Comparison of ENCODE assay signal across 9 mouse cellular contexts in the genomic region with DNA sequence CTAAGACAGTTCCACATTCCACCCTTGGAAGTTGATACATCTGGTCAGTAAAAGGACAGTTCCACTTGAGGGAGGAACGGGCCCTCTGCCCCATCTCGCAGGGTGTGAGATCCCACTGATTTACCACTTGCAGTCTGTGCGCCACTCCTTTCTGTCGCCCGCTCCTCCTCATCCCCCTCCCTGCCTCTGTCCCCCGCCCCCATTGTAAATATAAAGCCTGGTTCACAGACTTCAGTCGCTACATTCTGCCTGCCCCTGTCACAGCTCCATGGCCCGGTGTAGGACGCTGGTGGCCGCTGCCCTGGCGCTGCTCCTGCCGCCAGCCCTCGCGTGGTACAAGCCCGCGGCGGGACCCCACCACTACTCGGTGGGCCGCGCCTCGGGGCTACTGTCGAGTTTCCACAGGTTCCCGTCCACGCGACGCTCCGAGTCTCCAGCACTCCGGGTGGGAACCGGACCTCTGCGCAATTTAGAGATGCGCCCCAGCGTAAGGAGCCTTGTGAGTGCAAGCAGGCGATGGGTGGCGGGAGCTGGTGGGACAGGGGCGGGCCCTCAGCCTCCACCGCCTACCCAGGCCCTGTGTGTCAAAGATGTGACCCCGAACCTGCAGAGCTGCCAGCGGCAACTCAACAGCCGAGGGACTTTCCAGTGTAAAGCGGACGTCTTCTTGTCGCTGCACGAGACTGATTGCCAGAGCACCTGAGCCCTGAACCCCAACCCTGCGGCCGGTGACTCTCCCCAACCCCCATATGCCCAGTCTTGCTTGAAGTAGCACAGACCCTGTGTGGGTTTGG. TPM values are rescaled to one million over a fixed set of nuclear protein-coding genes. Genes with fewer than 3 reads are reported as not detected.
DNase-seq lines count a peak whose midpoint lies in the region; ATAC-seq and TF ChIP-seq lines count a peak whose summit lies in the region.
"Had no signal": no experiment of that assay in that cellular context is flagged by ENCODE, and none has a peak within 500 bp of the region (broad histone marks: within the 10 kb centered on the region; RNA-seq: fewer than 3 reads in every experiment).

A gene (plus strand): TSS at position 237 of the 794 bp plus-strand sequence.

- peaks cover 45% of the 10 kb centered on the region for H3K36me3 ChIP-seq in kidney, embryonic 14.5 days (ENCODE audit: control insufficient read depth, insufficient read depth, low read length)
- peaks cover 65% of the 10 kb centered on the region for H3K36me3 ChIP-seq in embryonic facial prominence, embryonic 12.5 days
- peaks cover 40% of the 10 kb centered on the region for H3K36me3 ChIP-seq in kidney, postnatal 0 days (ENCODE audit: insufficient read depth, low read length)
- peaks cover 14% of the 10 kb centered on the region for H3K36me3 ChIP-seq in neural tube, embryonic 11.5 days (ENCODE audit: control insufficient read depth, insufficient read depth, low read length)

- no peak within 1 kb of the TSS for H3K27ac ChIP-seq in kidney, embryonic 14.5 days (ENCODE audit: low read depth, low read length)
- H3K27ac ChIP-seq in embryonic facial prominence, embryonic 12.5 days, result 0 out of 2 replicates have a peak within 1 kb of the TSS, but pooled peaks have one; percentile 23
- H3K27ac ChIP-seq in kidney, postnatal 0 days, result peak within 1 kb of the TSS; percentile 31; the same call in 1 of the 2 replicates
- H3K27ac ChIP-seq in neural tube, embryonic 11.5 days (ENCODE audit: low read depth, low read length), result no peak within 1 kb of the TSS

- peak within 1 kb of the TSS; percentile 35 for H3K4me3 ChIP-seq in kidney, embryonic 14.5 days (ENCODE audit: low read length)
- H3K4me3 ChIP-seq in embryonic facial prominence, embryonic 12.5 days, result peak within 1 kb of the TSS; percentile 27
- H3K4me3 ChIP-seq in kidney, postnatal 0 days (replicated peaks; ENCODE audit: low read depth, low read length), result peak within 1 kb of the TSS; percentile 8
- H3K4me3 ChIP-seq in neural tube, embryonic 11.5 days (ENCODE audit: low read depth, low read length), result peak within 1 kb of the TSS; percentile 21

- no peak for TF ChIP-seq CTCF in kidney, postnatal 0 days (IDR thresholded peaks at IDR 0.05; ENCODE audit: low read depth)

- WGBS in kidney, embryonic 14.5 days, result 3% methylated on average over 45 of the region's 45 CpGs
- WGBS in embryonic facial prominence, embryonic 12.5 days, result 7% methylated on average over 45 of the region's 45 CpGs
- WGBS in kidney, postnatal 0 days, result 5% methylated on average over 45 of the region's 45 CpGs
- 6% methylated on average over 44 of the region's 45 CpGs for WGBS in neural tube, embryonic 11.5 days

- H3K9me3 ChIP-seq in kidney, embryonic 14.5 days (ENCODE audit: control insufficient read depth, low read length), result no peaks in the 10 kb centered on the region
- H3K9me3 ChIP-seq in embryonic facial prominence, embryonic 12.5 days, result no peaks in the 10 kb centered on the region
- H3K9me3 ChIP-seq in kidney, postnatal 0 days (replicated peaks; ENCODE audit: low read length), result no peaks in the 10 kb centered on the region
- no peaks in the 10 kb centered on the region for H3K9me3 ChIP-seq in neural tube, embryonic 11.5 days (ENCODE audit: control insufficient read depth, low read length)

- H3K4me1 ChIP-seq in kidney, embryonic 14.5 days (ENCODE audit: control insufficient read depth, insufficient read depth, low read length), result peaks cover 18% of the 10 kb centered on the region; the same call in 1 of the 2 replicates
- H3K4me1 ChIP-seq in embryonic facial prominence, embryonic 12.5 days, result peaks cover 19% of the 10 kb centered on the region
- H3K4me1 ChIP-seq in kidney, postnatal 0 days (replicated peaks; ENCODE audit: insufficient read depth, low read length), result peaks cover 6% of the 10 kb centered on the region
- peaks cover 9% of the 10 kb centered on the region; the same call in 1 of the 2 replicates for H3K4me1 ChIP-seq in neural tube, embryonic 11.5 days (ENCODE audit: control insufficient read depth, insufficient read depth, low read length)

- 0 out of 2 replicates have a peak, but pooled peaks cover 5% of the 10 kb centered on the region for H3K27me3 ChIP-seq in kidney, embryonic 14.5 days (ENCODE audit: control insufficient read depth, insufficient read depth, low read length)
- H3K27me3 ChIP-seq in embryonic facial prominence, embryonic 12.5 days, result peaks cover 17% of the 10 kb centered on the region
- H3K27me3 ChIP-seq in kidney, postnatal 0 days (ENCODE audit: insufficient read depth, low read length), result no peaks in the 10 kb centered on the region
- H3K27me3 ChIP-seq in neural tube, embryonic 11.5 days (ENCODE audit: control insufficient read depth, insufficient read depth, low read length), result 0 out of 2 replicates have a peak, but pooled peaks cover 2% of the 10 kb centered on the region
- H3K27me3 ChIP-seq: Patski had no signal

- peak within 1 kb of the TSS; percentile 66 for H3K4me2 ChIP-seq in kidney, embryonic 14.5 days (replicated peaks; ENCODE audit: low read depth, low read length)
- peak within 1 kb of the TSS; percentile 56 for H3K4me2 ChIP-seq in embryonic facial prominence, embryonic 12.5 days (replicated peaks)
- peak within 1 kb of the TSS; percentile 49 for H3K4me2 ChIP-seq in kidney, postnatal 0 days (ENCODE audit: low read length)
- peak within 1 kb of the TSS; percentile 44 for H3K4me2 ChIP-seq in neural tube, embryonic 11.5 days (ENCODE audit: low read depth)

- peak within 1 kb of the TSS; percentile 59 for H3K9ac ChIP-seq in kidney, embryonic 14.5 days (ENCODE audit: low read depth, low read length)
- H3K9ac ChIP-seq in embryonic facial prominence, embryonic 12.5 days, result peak within 1 kb of the TSS; percentile 43; the same call in 1 of the 2 replicates
- peak within 1 kb of the TSS; percentile 46 for H3K9ac ChIP-seq in kidney, postnatal 0 days (ENCODE audit: low read depth, low read length)
- H3K9ac ChIP-seq in neural tube, embryonic 11.5 days (ENCODE audit: low read length), result peak within 1 kb of the TSS; percentile 47

- ATAC-seq in kidney, embryonic 14.5 days (ENCODE audit: low FRiP score, low TSS enrichment), result peak; percentile 64
- no peak for ATAC-seq in embryonic facial prominence, embryonic 12.5 days (ENCODE audit: insufficient number of reproducible peaks, insufficient read depth, low FRiP score, low TSS enrichment)
- no peak; the same call in 1 of the 2 replicates for ATAC-seq in kidney, postnatal 0 days (replicated peaks; ENCODE audit: low FRiP score, low read depth)
- ATAC-seq in neural tube, embryonic 11.5 days (ENCODE audit: insufficient read depth, low FRiP score, low TSS enrichment), result no peak
- ATAC-seq: Patski had no signal

- no peak for DNase-seq in kidney, adult 8-10 months
- DNase-seq in kidney, postnatal 0 days (ENCODE audit: low spot score), result peak; percentile 64
- DNase-seq in neural tube, embryonic 11.5 days (ENCODE audit: low spot score), result no peak
- no peak for DNase-seq in ovary, postnatal 14 days (ENCODE audit: low spot score)
- no peak for DNase-seq in urinary bladder, postnatal 4 days (ENCODE audit: low spot score in 2 of 2)
- DNase-seq in right cerebral cortex, adult 18-20 months, result no peak

RNA-seq across cellular contexts. Expression of the gene that starts here (rescaled TPM):
- 14.8 and 19.5 TPM in 2 replicates for polyA plus RNA-seq in kidney, embryonic 14.5 days (2014; fragmentation: Nextera tagmentation; extraction: Ambion mirVana)
- 0.99 TPM in 1 of 2 replicates, not detected in the other for polyA plus RNA-seq in embryonic facial prominence, embryonic 12.5 days (2016; fragmentation: Nextera tagmentation; extraction: Ambion mirVana)
- polyA plus RNA-seq in kidney, postnatal 0 days (2015; fragmentation: Nextera tagmentation; extraction: Ambion mirVana), result 48.0 and 51.4 TPM in 2 replicates
- 0.78 TPM in 1 of 2 replicates, not detected in the other for polyA plus RNA-seq in neural tube, embryonic 11.5 days (2014; fragmentation: Nextera tagmentation; extraction: Ambion mirVana)

Comparison
In these comparisons a context has a peak if more than half of its experiments do, and no peak if none do; other contexts are left out.
1. H3K27ac ChIP-seq: peak in embryonic facial prominence, embryonic 12.5 days (single experiment) and kidney, postnatal 0 days (single experiment); none in kidney, embryonic 14.5 days (single experiment) and neural tube, embryonic 11.5 days (single experiment).
2. Peak in every context shown above with its lines, with median percentiles within 50 percentile points of each other: H3K4me2 ChIP-seq, H3K4me3 ChIP-seq and H3K9ac ChIP-seq.